Mouse (Mus musculus) mouse embryonic stem cell (cell line): Measurements from ENCODE around the gene Col4a3bp.

Experiments
- in situ Hi-C, 2 experiments: fragments of 300-500 bp; cut with MboI; formaldehyde crosslinking; loops; 1 replicate in 1 of 2; 3 replicates in 1 of 2; pipeline ENCODE4 v1.14.3; 2019 to 2020; ENCODE audit warnings: low sequenced_read_pairs in 2 of 2, low pct_unique_long_range_greater_than_20kb in 1 of 2, mixed read lengths in 1 of 2; ENCODE audit not compliant: unreplicated experiment in 1 of 2

The Col4a3bp gene

DNA sequence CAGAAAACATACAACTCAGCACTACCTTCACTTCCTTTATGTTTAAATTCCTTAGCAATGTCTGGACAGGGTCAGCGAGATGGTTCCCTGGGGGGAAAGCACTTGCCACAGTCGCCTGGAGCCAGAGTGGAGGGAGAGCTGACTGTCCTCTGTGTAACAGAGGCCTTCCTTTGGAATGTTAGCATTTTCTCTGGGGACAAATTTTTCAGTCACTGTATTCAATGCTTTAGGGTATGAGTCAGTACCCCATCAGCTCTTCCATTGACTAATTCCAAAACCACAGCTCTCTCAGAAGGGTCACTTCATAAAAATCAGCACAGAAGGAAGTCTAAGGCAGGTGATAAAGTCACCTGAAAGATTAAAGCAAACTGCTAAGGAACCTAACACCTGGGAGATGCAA, 8.7 kb upstream of the Col4a3bp start:
- in situ Hi-C loops: no loop called here

- in situ Hi-C loops: no loop called here
Measured at GRCm38 (mm10) chr13:96536821-96537572, 5.4 kb upstream of the Col4a3bp start.

GRCm38 (mm10) chr13:96538103-96538502, 4.3 kb upstream of the Col4a3bp start:
- in situ Hi-C loops: no loop called here

GRCm38 (mm10) chr13:96541381-96541780, 1.0 kb upstream of the Col4a3bp start:
- in situ Hi-C loops: no loop called here

GRCm38 (mm10) chr13:96542901-96543891, 778 bp downstream of the Col4a3bp start:
- in situ Hi-C loops: no loop called here

GRCm38 (mm10) chr13:96544506-96544905, 2.1 kb downstream of the Col4a3bp start:
- in situ Hi-C loops: no loop called here

- in situ Hi-C loops: no loop called here
Measured at GRCm38 (mm10) chr13:96547250-96547649, 4.8 kb downstream of the Col4a3bp start.

- in situ Hi-C loops: no loop called here
Measured at GRCm38 (mm10) chr13:96547941-96548340, 5.5 kb downstream of the Col4a3bp start.

DNA sequence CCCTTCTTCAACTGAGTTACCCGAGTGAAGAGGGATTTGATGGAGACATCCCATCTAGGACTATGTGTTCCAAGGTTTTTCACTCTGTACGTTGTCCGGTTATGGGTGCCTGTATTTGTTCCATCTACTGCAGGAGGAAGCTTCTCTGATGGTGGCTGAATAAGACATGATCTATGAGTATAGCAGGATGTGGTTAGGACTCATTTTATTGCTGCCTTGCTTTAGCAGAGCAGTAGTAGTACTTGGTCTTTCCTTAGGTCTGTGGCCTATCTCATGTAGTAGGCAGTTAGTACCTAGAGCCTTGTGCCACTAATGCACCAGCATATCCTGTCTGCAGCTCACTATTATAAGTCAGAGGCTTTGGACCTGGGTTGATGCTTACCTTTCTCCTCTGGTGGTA, 12.7 kb downstream of the Col4a3bp start:
- in situ Hi-C loops: no loop called here

DNA sequence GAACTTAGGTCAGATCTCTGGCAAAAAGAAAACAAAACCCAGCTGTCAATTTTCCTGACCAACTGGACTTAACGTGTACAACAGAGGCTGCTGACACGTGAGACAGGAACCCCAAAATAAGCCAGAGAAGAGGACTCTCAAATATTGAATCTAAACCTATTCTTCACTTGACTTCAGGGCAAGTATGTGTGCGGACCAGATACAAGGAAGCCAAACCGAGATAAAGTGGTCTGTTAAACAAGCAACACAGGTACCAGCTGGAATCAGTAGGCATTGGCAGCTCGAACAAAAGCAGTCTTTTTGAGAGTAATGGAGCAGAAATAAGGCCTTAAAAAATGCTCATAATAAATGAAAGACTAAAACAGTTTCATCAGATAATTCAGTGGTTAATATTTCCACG, 25.6 kb downstream of the Col4a3bp start:
- in situ Hi-C loops: no loop called here

GRCm38 (mm10) chr13:96570313-96571015, 28.0 kb downstream of the Col4a3bp start:
- in situ Hi-C loops: no loop called here

DNA sequence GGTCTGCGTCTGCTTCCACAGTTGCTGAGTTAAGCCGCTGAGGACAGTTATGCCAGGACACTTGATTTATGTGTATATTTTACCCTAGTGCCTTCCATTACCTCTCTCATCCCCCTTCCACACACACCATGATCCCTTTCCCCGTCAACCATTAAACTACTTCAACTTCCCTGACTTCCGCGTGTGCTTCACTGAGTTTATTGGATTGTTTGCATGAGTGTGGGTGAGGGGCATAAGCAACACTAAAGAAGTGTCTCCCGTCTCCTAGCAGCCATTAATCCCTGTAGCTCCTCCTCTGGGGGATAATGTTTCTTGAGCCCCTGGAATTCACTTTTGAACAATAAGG, 28.6 kb downstream of the Col4a3bp start:
- in situ Hi-C loops: no loop called here

- in situ Hi-C loops: no loop called here
Measured at GRCm38 (mm10) chr13:96574170-96574569, 31.8 kb downstream of the Col4a3bp start.

- in situ Hi-C loops: loop anchor here in 1 of 2 experiments (25.0 kb wide), 1 partner anchor 542 kb away; no protein-coding TSS in a partner anchor
Measured at GRCm38 (mm10) chr13:96579104-96579503, 36.7 kb downstream of the Col4a3bp start.

- in situ Hi-C loops: loop anchor here in 1 of 2 experiments (25.0 kb wide), 1 partner anchor 543 kb away; no protein-coding TSS in a partner anchor
Measured at GRCm38 (mm10) chr13:96579979-96580378, 37.6 kb downstream of the Col4a3bp start.

DNA sequence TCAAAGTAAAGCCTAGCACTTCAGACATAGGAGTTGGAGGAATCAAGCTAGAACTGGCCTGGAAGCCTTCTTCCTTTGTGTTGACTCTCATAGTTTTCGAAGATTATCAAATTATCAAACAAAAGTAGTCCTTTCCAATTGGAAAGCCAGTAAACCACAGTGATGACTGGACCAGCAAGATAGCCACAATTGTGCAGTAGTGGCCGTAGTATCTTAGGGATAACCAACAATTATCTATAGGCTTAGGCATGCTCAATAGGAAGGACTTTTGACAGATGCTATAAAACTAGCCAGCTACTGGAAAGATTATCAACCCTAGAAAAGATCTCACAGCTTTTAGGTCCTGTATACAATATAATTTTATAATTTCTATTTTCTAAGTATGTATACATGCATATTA, 41.8 kb downstream of the Col4a3bp start:
- in situ Hi-C loops: loop anchor here in 1 of 2 experiments (25.0 kb wide), 1 partner anchor 547 kb away; no protein-coding TSS in a partner anchor

GRCm38 (mm10) chr13:96586540-96586939, 44.1 kb downstream of the Col4a3bp start:
- in situ Hi-C loops: loop anchor here in 1 of 2 experiments (25.0 kb wide), 1 partner anchor 549 kb away; no protein-coding TSS in a partner anchor

GRCm38 (mm10) chr13:96588642-96589041, 46.2 kb downstream of the Col4a3bp start:
- in situ Hi-C loops: loop anchor here in 1 of 2 experiments (25.0 kb wide), 1 partner anchor 551 kb away; no protein-coding TSS in a partner anchor
